Mouse (Mus musculus) forebrain, embryonic 13.5 days (tissue): Measurements from ENCODE around the gene Hist1h1a. TPM values are rescaled to one million over a fixed set of nuclear protein-coding genes. Genes with fewer than 3 reads are reported as not detected.
"Not testable (repeated sequence)": the region's sequence is repeated elsewhere in the genome, so short reads cannot be mapped to it uniquely, and the experiment has no call there.

ENCODE experiments used
- ATAC-seq: fragments of 200-750 bp; cut with Nextera tagmentation; 2 replicates; pipeline ENCODE4 v1.8.0; 2017
- H3K27ac ChIP-seq: fragments of 300-500 bp; sonication (generic); 2 replicates; pipeline ENCODE4 v1.5.1; 2015; ENCODE audit warnings: inconsistent platforms, mild to moderate bottlenecking, moderate library complexity
- H3K27me3 ChIP-seq: fragments of 300-500 bp; sonication (generic); 2 replicates; pipeline ENCODE4 v1.6.1; 2015; ENCODE audit warnings: mild to moderate bottlenecking, inconsistent platforms
- H3K36me3 ChIP-seq: fragments of 300-500 bp; sonication (generic); 2 replicates; pipeline ENCODE4 v1.6.1; 2015; ENCODE audit warnings: mild to moderate bottlenecking, inconsistent platforms; ENCODE audit not compliant: poor library complexity, severe bottlenecking
- H3K4me1 ChIP-seq: fragments of 300-500 bp; sonication (generic); 2 replicates; pipeline ENCODE4 v1.6.1; 2015; ENCODE audit warnings: inconsistent platforms
- H3K4me2 ChIP-seq: fragments of 300-500 bp; sonication (generic); 2 replicates; pipeline ENCODE4 v1.6.1; 2015; ENCODE audit warnings: inconsistent platforms, mild to moderate bottlenecking, moderate library complexity
- H3K4me3 ChIP-seq: fragments of 300-500 bp; sonication (generic); 2 replicates; pipeline ENCODE4 v1.5.1; 2015; ENCODE audit warnings: mild to moderate bottlenecking, inconsistent platforms
- H3K9ac ChIP-seq: fragments of 300-500 bp; sonication (generic); 2 replicates; pipeline ENCODE4 v1.6.1; 2015; ENCODE audit warnings: mild to moderate bottlenecking, inconsistent platforms
- H3K9me3 ChIP-seq: fragments of 300-500 bp; sonication (generic); replicated peaks from 2 replicates; pipeline ENCODE4 v1.6.1; 2016; ENCODE audit warnings: inconsistent platforms
- WGBS: fragments of 180-500 bp; shearing (Covaris S2); methylation state at CpG from one replicate; pipeline ENCODE4 v1.1.7; 2015; 5-methylcytosine and 5-hydroxymethylcytosine counted together
- polyA plus RNA-seq: library from polyadenylated mRNA; unstranded; fragments of >200 nt; fragmentation: Nextera tagmentation; extraction: Ambion mirVana; gene quantifications from 2 replicates; pipeline ENCODE4 v1.2.1, GENCODE M21; 2015

The Hist1h1a gene
- polyA plus RNA-seq, 1 experiment from 2014 or later: 4.6 TPM

DNA sequence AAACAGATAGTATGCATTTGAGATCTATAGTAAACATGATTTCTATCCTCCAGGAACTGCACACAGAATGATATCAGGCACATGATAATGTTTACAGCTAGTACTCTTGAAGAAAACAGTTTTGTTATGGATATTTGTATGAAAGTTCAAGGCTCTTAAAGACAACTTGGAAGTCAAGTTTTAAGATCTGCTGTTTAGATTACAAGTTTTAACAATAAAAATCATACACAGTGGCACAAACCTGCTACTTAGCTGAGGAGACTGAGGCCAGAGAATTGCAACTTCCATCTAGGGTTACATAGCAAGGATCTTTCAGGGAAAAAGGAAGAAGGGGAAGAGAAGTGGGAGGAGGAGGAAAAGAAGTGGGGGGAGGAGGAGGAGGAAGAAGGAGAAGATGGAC, 8.5 kb upstream of the Hist1h1a start:
- H3K9me3 ChIP-seq: no peaks in the 10 kb centered on the region
- ATAC-seq: no peak
- no peak overlapping the region for H3K4me2 ChIP-seq
- H3K27ac ChIP-seq: no peak overlapping the region
- no peak overlapping the region for H3K4me3 ChIP-seq
- peaks cover 20% of the 10 kb centered on the region for H3K4me1 ChIP-seq
- no peaks in the 10 kb centered on the region for H3K27me3 ChIP-seq
- no peak overlapping the region for H3K9ac ChIP-seq
- H3K36me3 ChIP-seq: no peaks in the 10 kb centered on the region

GRCm38 (mm10) chr13:23756790-23757189, 6.7 kb upstream of the Hist1h1a start, which contains the start of gene Hist1h4b:
Gene Hist1h4b (plus strand): TSS chr13:23757013.
- peaks cover 30% of the 10 kb centered on the region for H3K4me1 ChIP-seq
- no peaks in the 10 kb centered on the region for H3K27me3 ChIP-seq
- H3K4me3 ChIP-seq: peak within 1 kb of the TSS; percentile 41
- WGBS: under 1% methylated on average over 18 of the region's 22 CpGs
- H3K9me3 ChIP-seq: no peaks in the 10 kb centered on the region
- peak within 1 kb of the TSS; percentile 71 for H3K9ac ChIP-seq
- H3K4me2 ChIP-seq: peak within 1 kb of the TSS; percentile 69
- H3K36me3 ChIP-seq: no peaks in the 10 kb centered on the region
- peak within 1 kb of the TSS; percentile 89 for H3K27ac ChIP-seq
- ATAC-seq: peak; percentile 80

DNA sequence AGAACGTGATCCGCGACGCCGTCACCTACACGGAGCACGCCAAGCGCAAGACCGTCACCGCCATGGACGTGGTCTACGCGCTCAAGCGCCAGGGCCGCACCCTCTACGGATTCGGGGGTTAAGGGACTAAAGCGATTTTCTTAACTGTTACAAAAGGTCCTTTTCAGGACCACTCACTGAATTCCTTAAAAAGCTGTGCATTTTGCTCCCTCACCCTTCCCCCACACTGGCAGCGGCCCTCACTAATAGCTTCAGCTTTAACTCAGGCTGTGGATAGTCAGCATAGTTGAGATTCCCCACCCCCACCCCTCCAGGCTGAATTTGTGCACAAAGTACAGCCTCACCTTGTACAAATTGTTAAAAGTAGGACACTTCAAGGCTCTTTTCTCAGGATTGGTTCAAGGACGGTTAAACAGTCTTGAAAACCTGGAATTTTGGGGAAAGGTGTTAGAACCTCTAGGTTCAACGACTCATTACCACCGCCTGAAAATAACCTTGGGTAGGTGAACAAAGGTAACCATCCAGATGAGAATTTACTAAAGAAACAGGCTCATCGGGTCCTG, 6.2 kb upstream of the Hist1h1a start:
- peak overlapping the region; percentile 89 for H3K27ac ChIP-seq
- WGBS: 1% methylated on average over 15 of the region's 23 CpGs
- H3K4me2 ChIP-seq: peak overlapping the region; percentile 69
- peaks cover 31% of the 10 kb centered on the region for H3K4me1 ChIP-seq
- peak overlapping the region; percentile 41 for H3K4me3 ChIP-seq
- H3K9me3 ChIP-seq: no peaks in the 10 kb centered on the region
- H3K9ac ChIP-seq: peak overlapping the region; percentile 71
- ATAC-seq: no peak; the same call in 1 of the 2 replicates
- no peaks in the 10 kb centered on the region for H3K36me3 ChIP-seq
- H3K27me3 ChIP-seq: no peaks in the 10 kb centered on the region

DNA sequence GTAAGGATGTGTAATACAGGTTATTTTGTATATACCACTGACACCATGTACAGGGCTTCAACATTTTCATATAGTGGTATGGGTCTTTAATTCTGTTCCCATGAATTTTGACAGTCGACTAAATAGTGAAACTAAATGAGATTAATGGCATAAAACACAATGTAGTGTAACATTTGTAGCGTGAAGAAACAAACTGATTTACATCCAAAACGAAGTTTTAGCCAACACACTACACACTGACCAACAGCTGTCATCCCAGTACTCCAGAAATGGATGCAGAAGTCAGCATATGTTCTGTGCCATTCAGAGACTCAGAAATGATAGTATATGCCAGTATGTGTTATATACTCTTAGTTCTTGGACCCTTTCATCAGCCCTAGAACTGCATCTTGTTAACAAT, 5.5 kb upstream of the Hist1h1a start:
- 50% methylated on average over 3 of the region's 3 CpGs for WGBS
- Histone ChIP-seq H3K4me3 (no peak overlapping the region), H3K4me1 (peaks cover 30% of the 10 kb centered on the region), H3K27me3 (no peaks in the 10 kb centered on the region), H3K9ac (no peak overlapping the region), H3K9me3 (no peaks in the 10 kb centered on the region), H3K36me3 (no peaks in the 10 kb centered on the region), H3K4me2 (peak overlapping the region; percentile 6; the same call in 1 of the 2 replicates), H3K27ac (peak overlapping the region; percentile 48; the same call in 1 of the 2 replicates)
- no peak for ATAC-seq

GRCm38 (mm10) chr13:23759251-23759771, 4.2 kb upstream of the Hist1h1a start:
- 71% methylated on average over 3 of the region's 3 CpGs for WGBS
- H3K9ac ChIP-seq: no peak overlapping the region
- no peaks in the 10 kb centered on the region for H3K27me3 ChIP-seq
- peaks cover 39% of the 10 kb centered on the region for H3K4me1 ChIP-seq
- 0 out of 2 replicates have a peak overlapping the region, but pooled peaks have one; percentile 19 for H3K27ac ChIP-seq
- ATAC-seq: no peak
- H3K4me2 ChIP-seq: no peak overlapping the region
- no peaks in the 10 kb centered on the region for H3K36me3 ChIP-seq
- H3K4me3 ChIP-seq: no peak overlapping the region
- no peaks in the 10 kb centered on the region for H3K9me3 ChIP-seq

- H3K4me1 ChIP-seq: peaks cover 41% of the 10 kb centered on the region
- ATAC-seq: no peak
- H3K27me3 ChIP-seq: no peaks in the 10 kb centered on the region
- no peaks in the 10 kb centered on the region for H3K36me3 ChIP-seq
- H3K27ac ChIP-seq: peak overlapping the region; percentile 85
- peak overlapping the region; percentile 53 for H3K4me3 ChIP-seq
- WGBS: 74% methylated on average over 1 of the region's 1 CpGs
- peak overlapping the region; percentile 74 for H3K9ac ChIP-seq
- H3K4me2 ChIP-seq: peak overlapping the region; percentile 78
- H3K9me3 ChIP-seq: no peaks in the 10 kb centered on the region
Measured at GRCm38 (mm10) chr13:23759916-23760239, 3.6 kb upstream of the Hist1h1a start.

GRCm38 (mm10) chr13:23760240-23760971, 3.1 kb upstream of the Hist1h1a start:
- WGBS: 1% methylated on average over 24 of the region's 27 CpGs
- Histone ChIP-seq H3K27me3 (no peaks in the 10 kb centered on the region), H3K27ac (peak overlapping the region; percentile 85), H3K36me3 (no peaks in the 10 kb centered on the region), H3K9ac (peak overlapping the region; percentile 74), H3K4me2 (peak overlapping the region; percentile 78), H3K4me1 (peaks cover 41% of the 10 kb centered on the region), H3K4me3 (peak overlapping the region; percentile 53), H3K9me3 (no peaks in the 10 kb centered on the region)
- no peak; the same call in 1 of the 2 replicates for ATAC-seq

DNA sequence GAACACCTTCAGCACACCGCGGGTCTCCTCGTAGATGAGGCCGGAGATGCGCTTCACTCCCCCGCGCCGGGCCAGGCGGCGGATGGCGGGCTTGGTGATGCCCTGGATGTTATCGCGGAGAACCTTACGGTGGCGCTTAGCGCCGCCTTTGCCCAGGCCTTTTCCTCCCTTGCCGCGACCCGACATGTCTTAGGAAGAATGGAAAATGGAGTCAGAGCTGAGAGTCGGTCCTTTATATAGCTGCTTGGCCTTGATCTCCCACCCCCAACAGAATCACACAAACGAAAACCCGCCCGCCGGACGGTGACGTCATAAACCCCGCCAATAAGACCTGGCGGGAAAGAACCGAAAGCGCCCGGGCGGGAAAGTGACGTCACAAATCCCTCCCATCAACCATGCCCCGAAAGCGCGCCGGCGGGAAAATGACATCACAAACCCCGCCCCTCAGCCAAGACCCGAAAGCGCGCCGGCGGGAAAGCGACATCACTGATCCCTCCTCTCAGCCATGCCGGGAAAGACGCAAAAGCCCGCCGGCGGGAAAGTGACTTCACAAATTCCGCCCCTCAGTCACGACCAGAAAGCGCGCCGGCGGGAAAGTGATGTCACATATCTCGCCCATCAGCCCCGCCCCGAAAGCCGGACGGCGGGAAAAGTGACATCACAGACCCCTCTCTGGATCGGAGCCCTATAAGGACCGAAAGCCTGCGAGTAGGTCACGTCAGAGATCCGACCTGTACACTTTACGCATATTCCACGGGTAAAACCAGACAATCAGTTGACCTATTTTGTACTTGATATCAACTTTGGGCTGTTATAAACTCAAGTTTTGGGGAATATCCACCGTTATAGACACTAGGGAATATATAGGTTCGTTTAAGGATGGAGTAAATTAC, 2.2 kb upstream of the Hist1h1a start, which contains the start of gene Hist1h4a:
Hist1h4a (minus strand) TSS at position 259 of the 893 bp plus-strand sequence.
- no peaks in the 10 kb centered on the region for H3K9me3 ChIP-seq
- peak; percentile 76 for ATAC-seq
- H3K4me1 ChIP-seq: peaks cover 39% of the 10 kb centered on the region
- peak within 1 kb of the TSS; percentile 74 for H3K9ac ChIP-seq
- H3K4me2 ChIP-seq: peak within 1 kb of the TSS; percentile 78
- no peaks in the 10 kb centered on the region for H3K36me3 ChIP-seq
- peak within 1 kb of the TSS; percentile 53 for H3K4me3 ChIP-seq
- WGBS: under 1% methylated on average over 61 of the region's 72 CpGs
- peak within 1 kb of the TSS; percentile 85 for H3K27ac ChIP-seq
- H3K27me3 ChIP-seq: no peaks in the 10 kb centered on the region

GRCm38 (mm10) chr13:23761871-23762821, 1.3 kb upstream of the Hist1h1a start, which contains the start of gene Hist1h3a:
Gene Hist1h3a (minus strand): TSS chr13:23762386.
- not testable (repeated sequence) for H3K36me3 ChIP-seq, H3K27me3 ChIP-seq, H3K9me3 ChIP-seq
- Histone ChIP-seq H3K27ac (peak within 1 kb of the TSS; percentile 85), H3K4me1 (peaks cover 38% of the 10 kb centered on the region), H3K4me3 (peak within 1 kb of the TSS; percentile 53), H3K9ac (peak within 1 kb of the TSS; percentile 66), H3K4me2 (peak within 1 kb of the TSS; percentile 78)
- peak; percentile 79 for ATAC-seq
- WGBS: under 1% methylated on average over 30 of the region's 52 CpGs

- H3K27ac ChIP-seq: peak overlapping the region; percentile 85
- peaks cover 30% of the 10 kb centered on the region for H3K4me1 ChIP-seq
- H3K27me3 ChIP-seq: no peaks in the 10 kb centered on the region
- WGBS: under 1% methylated on average over 10 of the region's 10 CpGs
- H3K4me3 ChIP-seq: peak overlapping the region; percentile 53
- ATAC-seq: no peak
- H3K36me3 ChIP-seq: no peaks in the 10 kb centered on the region
- peak overlapping the region; percentile 80; the same call in 1 of the 2 replicates for H3K9ac ChIP-seq
- no peaks in the 10 kb centered on the region for H3K9me3 ChIP-seq
- H3K4me2 ChIP-seq: peak overlapping the region; percentile 78
Measured at GRCm38 (mm10) chr13:23763242-23763585, 252 bp upstream of the Hist1h1a start.
